Mouse (Mus musculus) forebrain, postnatal 0 days (tissue): ENCODE results near the gene Gm20812. TPM values are rescaled to one million over a fixed set of nuclear protein-coding genes. Genes with fewer than 3 reads are reported as not detected.
"Not testable (repeated sequence)": the region's sequence is repeated elsewhere in the genome, so short reads cannot be mapped to it uniquely, and the experiment has no call there.

ENCODE experiments used
- ATAC-seq: fragments of 200-750 bp; cut with Nextera tagmentation; 2 replicates; pipeline ENCODE4 v1.8.0; 2017; ENCODE audit warnings: mild to moderate bottlenecking, moderate library complexity
- DNase-seq: peaks from one replicate; pipeline ENCODE4 v3.0.0-alpha.2; 2015
- H3K27ac ChIP-seq: fragments of 300-500 bp; sonication (generic); 2 replicates; pipeline ENCODE4 v1.5.1; 2014; ENCODE audit warnings: low read depth, mild to moderate bottlenecking, antibody characterized with exemption, low read length, moderate library complexity, mixed read lengths
- H3K27me3 ChIP-seq: fragments of 300-500 bp; sonication (generic); 2 replicates; pipeline ENCODE4 v1.6.1; 2014; ENCODE audit warnings: mild to moderate bottlenecking, low read length, mixed read lengths; ENCODE audit not compliant: insufficient read depth
- H3K36me3 ChIP-seq: fragments of 300-500 bp; sonication (generic); 2 replicates; pipeline ENCODE4 v1.6.1; 2014; ENCODE audit warnings: mild to moderate bottlenecking, moderate library complexity; ENCODE audit not compliant: insufficient read depth
- H3K4me1 ChIP-seq: fragments of 300-500 bp; sonication (generic); 2 replicates; pipeline ENCODE4 v1.6.1; 2014; ENCODE audit warnings: antibody characterized with exemption; ENCODE audit not compliant: insufficient read depth
- H3K4me2 ChIP-seq: fragments of 300-500 bp; sonication (generic); 2 replicates; pipeline ENCODE4 v1.6.1; 2014; ENCODE audit warnings: low read depth, mild to moderate bottlenecking, moderate library complexity
- H3K4me3 ChIP-seq: fragments of 300-500 bp; sonication (generic); 2 replicates; pipeline ENCODE4 v1.5.1; 2014; ENCODE audit warnings: low read depth, low read length, mixed read lengths
- H3K9ac ChIP-seq: fragments of 300-500 bp; sonication (generic); 2 replicates; pipeline ENCODE4 v1.6.1; 2014; ENCODE audit warnings: mild to moderate bottlenecking
- H3K9me3 ChIP-seq: fragments of 300-500 bp; sonication (generic); 2 replicates; pipeline ENCODE4 v1.6.1; 2016; ENCODE audit warnings: low read length
- WGBS: fragments of 180-500 bp; shearing (Covaris S2); extraction: QIAGEN DNeasy Blood & Tissue Kit; methylation state at CpG from one replicate; pipeline ENCODE4 v1.1.7; 2014; 5-methylcytosine and 5-hydroxymethylcytosine counted together
- polyA plus RNA-seq: library from polyadenylated mRNA; unstranded; fragments of >200 nt; fragmentation: Nextera tagmentation; extraction: Ambion mirVana; gene quantifications from 2 replicates; pipeline ENCODE4 v1.2.1, GENCODE M21; 2015
- total RNA-seq: library from RNA; depleted of rRNA; stranded (reverse); fragments of >200 nt; gene quantifications from 2 replicates; pipeline ENCODE4 v1.2.3, GENCODE M21; 2014; rRNA removed

Gm20812 gene
- total RNA-seq: not detected in 2 replicates
- polyA plus RNA-seq: not detected in 2 replicates

GRCm38 (mm10) chrY:12381681-12382080 is at the start of gene Gm20812:
Gene Gm20812 (plus strand): TSS chrY:12381981.
- H3K27ac ChIP-seq, H3K4me3 ChIP-seq, H3K9ac ChIP-seq, DNase-seq, H3K9me3 ChIP-seq, ATAC-seq, H3K27me3 ChIP-seq, H3K4me1 ChIP-seq, H3K36me3 ChIP-seq, H3K4me2 ChIP-seq: not testable (repeated sequence)
- no CpG with 5 or more reads among the region's 3 CpGs for WGBS

Other genes with a start within 250 kb of the Gm20812 start
- gene Gm29554, start 108.0 kb upstream of the Gm20812 start, total RNA-seq: not detected in 2 replicates
- not detected in 2 replicates for gene Gm29554, start 108.0 kb upstream of the Gm20812 start, polyA plus RNA-seq